Mouse (Mus musculus) limb, embryonic 10.5 days (tissue): ENCODE results near the gene Lgi1. TPM values are rescaled to one million over a fixed set of nuclear protein-coding genes. Genes with fewer than 3 reads are reported as not detected.

ENCODE experiments used
- DNase-seq: peaks from one replicate; pipeline ENCODE4 v3.0.0-alpha.2; 2017; ENCODE audit warnings: low spot score
- H3K27ac ChIP-seq: fragments of 300-500 bp; sonication (generic); 2 replicates; pipeline ENCODE4 v1.5.1; 2016; ENCODE audit warnings: mild to moderate bottlenecking
- H3K27me3 ChIP-seq: fragments of 300-500 bp; sonication (generic); 2 replicates; pipeline ENCODE4 v1.6.1; 2016; ENCODE audit warnings: low read depth, mild to moderate bottlenecking; ENCODE audit not compliant: poor library complexity, severe bottlenecking
- H3K36me3 ChIP-seq: fragments of 300-500 bp; sonication (generic); 2 replicates; pipeline ENCODE4 v1.6.1; 2016; ENCODE audit warnings: mild to moderate bottlenecking, moderate library complexity
- H3K4me1 ChIP-seq: fragments of 300-500 bp; sonication (generic); 2 replicates; pipeline ENCODE4 v1.6.1; 2016
- H3K4me3 ChIP-seq: fragments of 300-500 bp; sonication (generic); 2 replicates; pipeline ENCODE4 v1.5.1; 2016; ENCODE audit warnings: mild to moderate bottlenecking, moderate library complexity
- H3K9me3 ChIP-seq: fragments of 300-500 bp; sonication (generic); replicated peaks from 2 replicates; pipeline ENCODE4 v1.6.1; 2016; ENCODE audit warnings: mild to moderate bottlenecking
- WGBS: fragments of 180-500 bp; shearing (Covaris S2); methylation state at CpG from one replicate; pipeline ENCODE4 v1.1.7; 2016; 5-methylcytosine and 5-hydroxymethylcytosine counted together
- polyA plus RNA-seq: library from polyadenylated mRNA; unstranded; fragments of >200 nt; fragmentation: Nextera tagmentation; extraction: Ambion mirVana; gene quantifications from 2 replicates; pipeline ENCODE4 v1.2.1, GENCODE M21; 2016

Gene Lgi1
- polyA plus RNA-seq, 1 experiment from 2014 or later, result 0.50 TPM

GRCm38 (mm10) chr19:38320651-38321188, 56.4 kb downstream of the Lgi1 start:
- H3K4me3 ChIP-seq, result no peak overlapping the region
- 87% methylated on average over 5 of the region's 5 CpGs for WGBS
- H3K36me3 ChIP-seq, result no peaks in the 10 kb centered on the region
- no peak overlapping the region for H3K27ac ChIP-seq
- no peaks in the 10 kb centered on the region for H3K27me3 ChIP-seq
- H3K4me1 ChIP-seq, result no peaks in the 10 kb centered on the region
- H3K9me3 ChIP-seq, result no peaks in the 10 kb centered on the region
- DNase-seq, result no peak

- DNase-seq, result no peak
- no peaks in the 10 kb centered on the region for H3K9me3 ChIP-seq
- H3K27me3 ChIP-seq, result no peaks in the 10 kb centered on the region
- H3K36me3 ChIP-seq, result no peaks in the 10 kb centered on the region
- H3K4me1 ChIP-seq, result no peaks in the 10 kb centered on the region
- H3K27ac ChIP-seq, result no peak overlapping the region
- H3K4me3 ChIP-seq, result no peak overlapping the region
Measured at GRCm38 (mm10) chr19:38323726-38324125, 59.4 kb downstream of the Lgi1 start.

- Histone ChIP-seq H3K27ac (no peak overlapping the region), H3K36me3 (no peaks in the 10 kb centered on the region), H3K27me3 (no peaks in the 10 kb centered on the region), H3K4me1 (no peaks in the 10 kb centered on the region), H3K4me3 (no peak overlapping the region), H3K9me3 (no peaks in the 10 kb centered on the region)
- no peak for DNase-seq
- WGBS, result 48% methylated on average over 10 of the region's 10 CpGs
Measured at GRCm38 (mm10) chr19:38324147-38325028, 60.1 kb downstream of the Lgi1 start.

GRCm38 (mm10) chr19:38325029-38325398, 60.7 kb downstream of the Lgi1 start:
- H3K27ac ChIP-seq, result no peak overlapping the region
- no peak for DNase-seq
- no peaks in the 10 kb centered on the region for H3K27me3 ChIP-seq
- no peak overlapping the region for H3K4me3 ChIP-seq
- WGBS, result 58% methylated on average over 4 of the region's 4 CpGs
- no peaks in the 10 kb centered on the region for H3K4me1 ChIP-seq
- H3K36me3 ChIP-seq, result no peaks in the 10 kb centered on the region
- no peaks in the 10 kb centered on the region for H3K9me3 ChIP-seq

GRCm38 (mm10) chr19:38325854-38326253, 61.5 kb downstream of the Lgi1 start:
- Histone ChIP-seq H3K36me3 (no peaks in the 10 kb centered on the region), H3K27me3 (no peaks in the 10 kb centered on the region), H3K4me3 (no peak overlapping the region), H3K27ac (no peak overlapping the region), H3K4me1 (no peaks in the 10 kb centered on the region), H3K9me3 (no peaks in the 10 kb centered on the region)
- no peak for DNase-seq
- 89% methylated on average over 7 of the region's 7 CpGs for WGBS

GRCm38 (mm10) chr19:38327002-38327401, 62.7 kb downstream of the Lgi1 start:
- Histone ChIP-seq H3K27ac (no peak overlapping the region), H3K4me3 (no peak overlapping the region), H3K4me1 (no peaks in the 10 kb centered on the region), H3K27me3 (no peaks in the 10 kb centered on the region), H3K36me3 (no peaks in the 10 kb centered on the region), H3K9me3 (no peaks in the 10 kb centered on the region)
- no peak for DNase-seq
- 83% methylated on average over 4 of the region's 4 CpGs for WGBS

GRCm38 (mm10) chr19:38328010-38328409, 63.7 kb downstream of the Lgi1 start:
- no peak overlapping the region for H3K4me3 ChIP-seq
- no peak for DNase-seq
- no peaks in the 10 kb centered on the region for H3K9me3 ChIP-seq
- WGBS, result 91% methylated on average over 7 of the region's 7 CpGs
- H3K27me3 ChIP-seq, result no peaks in the 10 kb centered on the region
- no peaks in the 10 kb centered on the region for H3K36me3 ChIP-seq
- H3K4me1 ChIP-seq, result no peaks in the 10 kb centered on the region
- no peak overlapping the region for H3K27ac ChIP-seq

- Histone ChIP-seq H3K4me1 (no peaks in the 10 kb centered on the region), H3K36me3 (no peaks in the 10 kb centered on the region), H3K27ac (no peak overlapping the region), H3K27me3 (no peaks in the 10 kb centered on the region), H3K4me3 (no peak overlapping the region), H3K9me3 (no peaks in the 10 kb centered on the region)
- 80% methylated on average over 5 of the region's 5 CpGs for whole genome bisulfite sequencing
- DNase-seq, result no peak
Measured at GRCm38 (mm10) chr19:38329257-38329656, 64.9 kb downstream of the Lgi1 start.

- H3K9me3 ChIP-seq, result no peaks in the 10 kb centered on the region
- no peak overlapping the region for H3K4me3 ChIP-seq
- WGBS, result 80% methylated on average over 1 of the region's 1 CpGs
- no peak for DNase-seq
- H3K4me1 ChIP-seq, result no peaks in the 10 kb centered on the region
- no peaks in the 10 kb centered on the region for H3K36me3 ChIP-seq
- H3K27me3 ChIP-seq, result no peaks in the 10 kb centered on the region
- H3K27ac ChIP-seq, result no peak overlapping the region
Measured at GRCm38 (mm10) chr19:38331072-38331471, 66.7 kb downstream of the Lgi1 start.

GRCm38 (mm10) chr19:38332245-38332644, 67.9 kb downstream of the Lgi1 start:
- Histone ChIP-seq H3K4me1 (no peaks in the 10 kb centered on the region), H3K9me3 (no peaks in the 10 kb centered on the region), H3K27ac (no peak overlapping the region), H3K27me3 (no peaks in the 10 kb centered on the region), H3K36me3 (no peaks in the 10 kb centered on the region), H3K4me3 (no peak overlapping the region)
- WGBS, result 84% methylated on average over 2 of the region's 2 CpGs
- DNase-seq, result no peak

GRCm38 (mm10) chr19:38332820-38333219, 68.5 kb downstream of the Lgi1 start:
- Histone ChIP-seq H3K27ac (no peak overlapping the region), H3K36me3 (no peaks in the 10 kb centered on the region), H3K4me3 (no peak overlapping the region), H3K4me1 (no peaks in the 10 kb centered on the region), H3K9me3 (no peaks in the 10 kb centered on the region), H3K27me3 (no peaks in the 10 kb centered on the region)
- no peak for DNase-seq
- WGBS, result 77% methylated on average over 3 of the region's 3 CpGs

GRCm38 (mm10) chr19:38336553-38336952, 72.2 kb downstream of the Lgi1 start:
- no peak for DNase-seq
- no peaks in the 10 kb centered on the region for H3K4me1 ChIP-seq
- 84% methylated on average over 3 of the region's 3 CpGs for WGBS

GRCm38 (mm10) chr19:38337332-38337731, 73.0 kb downstream of the Lgi1 start:
- H3K36me3 ChIP-seq, result no peaks in the 10 kb centered on the region
- H3K4me3 ChIP-seq, result no peak overlapping the region
- H3K27ac ChIP-seq, result no peak overlapping the region
- no peak for DNase-seq
- 91% methylated on average over 3 of the region's 3 CpGs for WGBS
- H3K9me3 ChIP-seq, result no peaks in the 10 kb centered on the region
- H3K27me3 ChIP-seq, result no peaks in the 10 kb centered on the region
- no peaks in the 10 kb centered on the region for H3K4me1 ChIP-seq

More at GRCm38 (mm10) chr19:38336553-38336952, 72.2 kb downstream of the Lgi1 start:
- Histone ChIP-seq H3K4me3 (no peak overlapping the region), H3K27ac (no peak overlapping the region), H3K36me3 (no peaks in the 10 kb centered on the region), H3K9me3 (no peaks in the 10 kb centered on the region), H3K27me3 (no peaks in the 10 kb centered on the region)
